Mouse (Mus musculus): ENCODE measurements around the gene Tubg1. TPM values are rescaled to one million over a fixed set of nuclear protein-coding genes. Genes with fewer than 3 reads are reported as not detected.
A peak's percentile ranks its signal among the peaks of the same experiment; 100 is the strongest.

The Tubg1 gene
- polyA plus RNA-seq, 1 experiment = 14.4 TPM

- under 1% methylated on average over 43 of the region's 43 CpGs for WGBS
- Histone ChIP-seq H3K4me1 (ENCODE audit: control insufficient read depth, insufficient read depth, low read length) (peaks cover 4% of the 10 kb centered on the region), H3K4me3 (replicated peaks; ENCODE audit: extremely low read depth, low read depth, low read length) (peak within 1 kb of the TSS; percentile 91)
- DNase-seq = peak; percentile 95
- peak; percentile 84 for TF ChIP-seq CTCF (IDR thresholded peaks at IDR 0.05; ENCODE audit: insufficient read depth, low read length)
- TF ChIP-seq POLR2A (IDR thresholded peaks at IDR 0.05; ENCODE audit: borderline replicate concordance, extremely low read depth, low read depth, low read length) = peak; percentile 74; the same call in 1 of the 2 replicates
These were observed 24.3 kb upstream of the Tubg1 start, which contains the start of gene Psmc3ip for GRCm38 (mm10) chr11:101095314-101096024. Gene Psmc3ip (minus strand): TSS chr11:101095436.

GRCm38 (mm10) chr11:101098231-101098630, 21.5 kb upstream of the Tubg1 start:
- no peak for DNase-seq
- Histone ChIP-seq H3K4me1 (ENCODE audit: control insufficient read depth, insufficient read depth, low read length) (peaks cover 4% of the 10 kb centered on the region), H3K4me3 (replicated peaks; ENCODE audit: extremely low read depth, low read depth, low read length) (no peak overlapping the region)
- TF ChIP-seq POLR2A (IDR thresholded peaks at IDR 0.05; ENCODE audit: borderline replicate concordance, extremely low read depth, low read depth, low read length) (no peak), CTCF (IDR thresholded peaks at IDR 0.05; ENCODE audit: insufficient read depth, low read length) (no peak)
- 85% methylated on average over 8 of the region's 8 CpGs for WGBS

GRCm38 (mm10) chr11:101103011-101103410, 16.7 kb upstream of the Tubg1 start:
- no peak overlapping the region for H3K4me3 ChIP-seq (replicated peaks; ENCODE audit: extremely low read depth, low read depth, low read length)
- 82% methylated on average over 5 of the region's 5 CpGs for WGBS
- TF ChIP-seq CTCF (IDR thresholded peaks at IDR 0.05; ENCODE audit: insufficient read depth, low read length) (no peak), POLR2A (IDR thresholded peaks at IDR 0.05; ENCODE audit: borderline replicate concordance, extremely low read depth, low read depth, low read length) (no peak)
- H3K4me1 ChIP-seq (ENCODE audit: control insufficient read depth, insufficient read depth, low read length) = no peaks in the 10 kb centered on the region
- DNase-seq = no peak

- 63% methylated on average over 4 of the region's 4 CpGs for WGBS
- no peak overlapping the region for H3K4me3 ChIP-seq (replicated peaks; ENCODE audit: extremely low read depth, low read depth, low read length)
- no peak for DNase-seq
- peaks cover 4% of the 10 kb centered on the region; the same call in 1 of the 2 replicates for H3K4me1 ChIP-seq (ENCODE audit: control insufficient read depth, insufficient read depth, low read length)
- TF ChIP-seq CTCF (IDR thresholded peaks at IDR 0.05; ENCODE audit: insufficient read depth, low read length) (no peak), POLR2A (IDR thresholded peaks at IDR 0.05; ENCODE audit: borderline replicate concordance, extremely low read depth, low read depth, low read length) (no peak)
These were observed 10.4 kb upstream of the Tubg1 start for GRCm38 (mm10) chr11:101109351-101109750.

GRCm38 (mm10) chr11:101110708-101111107, 9.0 kb upstream of the Tubg1 start:
- TF ChIP-seq CTCF (IDR thresholded peaks at IDR 0.05; ENCODE audit: insufficient read depth, low read length) = no peak
- TF ChIP-seq POLR2A (IDR thresholded peaks at IDR 0.05; ENCODE audit: borderline replicate concordance, extremely low read depth, low read depth, low read length) = no peak
- H3K4me3 ChIP-seq (replicated peaks; ENCODE audit: extremely low read depth, low read depth, low read length) = no peak overlapping the region
- peaks cover 4% of the 10 kb centered on the region; the same call in 1 of the 2 replicates for H3K4me1 ChIP-seq (ENCODE audit: control insufficient read depth, insufficient read depth, low read length)
- 40% methylated on average over 5 of the region's 5 CpGs for WGBS
- no peak for DNase-seq

- 77% methylated on average over 4 of the region's 4 CpGs for WGBS
- Histone ChIP-seq H3K4me3 (replicated peaks; ENCODE audit: extremely low read depth, low read depth, low read length) (no peak overlapping the region), H3K4me1 (ENCODE audit: control insufficient read depth, insufficient read depth, low read length) (peaks cover 4% of the 10 kb centered on the region; the same call in 1 of the 2 replicates)
- no peak for DNase-seq
- TF ChIP-seq POLR2A (IDR thresholded peaks at IDR 0.05; ENCODE audit: borderline replicate concordance, extremely low read depth, low read depth, low read length) = no peak
- TF ChIP-seq CTCF (IDR thresholded peaks at IDR 0.05; ENCODE audit: insufficient read depth, low read length) = no peak
These were observed 8.6 kb upstream of the Tubg1 start for GRCm38 (mm10) chr11:101111178-101111577.

GRCm38 (mm10) chr11:101112186-101112585, 7.6 kb upstream of the Tubg1 start:
- H3K4me3 ChIP-seq (replicated peaks; ENCODE audit: extremely low read depth, low read depth, low read length) = no peak overlapping the region
- 90% methylated on average over 3 of the region's 3 CpGs for WGBS
- H3K4me1 ChIP-seq (ENCODE audit: control insufficient read depth, insufficient read depth, low read length) = peaks cover 4% of the 10 kb centered on the region; the same call in 1 of the 2 replicates
- TF ChIP-seq POLR2A (IDR thresholded peaks at IDR 0.05; ENCODE audit: borderline replicate concordance, extremely low read depth, low read depth, low read length) (no peak), CTCF (IDR thresholded peaks at IDR 0.05; ENCODE audit: insufficient read depth, low read length) (no peak)
- no peak for DNase-seq

GRCm38 (mm10) chr11:101115564-101115963, 4.2 kb upstream of the Tubg1 start:
- WGBS = 48% methylated on average over 2 of the region's 2 CpGs
- no peak for DNase-seq
- peaks cover 9% of the 10 kb centered on the region for H3K4me1 ChIP-seq (ENCODE audit: control insufficient read depth, insufficient read depth, low read length)

GRCm38 (mm10) chr11:101118105-101118504, 1.6 kb upstream of the Tubg1 start:
- peak overlapping the region; percentile 25 for H3K4me3 ChIP-seq (replicated peaks; ENCODE audit: extremely low read depth, low read depth, low read length)

More at GRCm38 (mm10) chr11:101115564-101115963, 4.2 kb upstream of the Tubg1 start:
- no peak overlapping the region for H3K4me3 ChIP-seq (replicated peaks; ENCODE audit: extremely low read depth, low read depth, low read length)
- TF ChIP-seq POLR2A (IDR thresholded peaks at IDR 0.05; ENCODE audit: borderline replicate concordance, extremely low read depth, low read depth, low read length) (no peak), CTCF (IDR thresholded peaks at IDR 0.05; ENCODE audit: insufficient read depth, low read length) (no peak)

More at GRCm38 (mm10) chr11:101118105-101118504, 1.6 kb upstream of the Tubg1 start:
- DNase-seq = no peak
- no peak for TF ChIP-seq CTCF (IDR thresholded peaks at IDR 0.05; ENCODE audit: insufficient read depth, low read length)
- no peak for TF ChIP-seq POLR2A (IDR thresholded peaks at IDR 0.05; ENCODE audit: borderline replicate concordance, extremely low read depth, low read depth, low read length)
- WGBS = 7% methylated on average over 4 of the region's 4 CpGs
- H3K4me1 ChIP-seq (ENCODE audit: control insufficient read depth, insufficient read depth, low read length) = peaks cover 7% of the 10 kb centered on the region
